Mouse (Mus musculus): ENCODE results near the gene Zfp316. TPM values are rescaled to one million over a fixed set of nuclear protein-coding genes. Genes with fewer than 3 reads are reported as not detected.

Zfp316 gene
- polyA plus RNA-seq, 1 experiment from 2014 or later: 1.5 TPM

DNA sequence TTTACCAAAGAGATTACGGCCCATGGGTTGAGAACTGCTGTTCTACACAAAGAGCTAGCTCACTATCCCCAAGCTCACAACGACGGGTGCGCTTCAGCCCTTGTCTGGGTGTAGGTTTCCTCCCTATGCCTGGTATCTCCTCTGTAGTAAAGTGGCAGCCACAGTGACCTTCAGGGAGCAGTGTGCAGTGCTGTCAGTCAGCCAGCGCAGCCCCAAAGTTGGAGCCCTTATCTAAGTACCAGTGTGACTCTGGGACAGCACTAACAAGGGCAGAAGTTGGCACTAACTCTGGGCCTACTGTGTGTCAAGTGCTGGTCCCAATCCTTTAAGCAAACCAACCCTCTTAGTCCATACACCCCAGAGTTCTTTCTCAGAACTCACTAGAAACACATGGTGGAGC lies 39.0 kb upstream of the Zfp316 start:
- 0 out of 2 replicates have a peak, but pooled peaks have one; percentile 66 for ATAC-seq (replicated peaks; ENCODE audit: extremely low read depth, insufficient read depth, low FRiP score)
- Histone ChIP-seq H3K4me2 (ENCODE audit: low read depth, low read length) (no peak overlapping the region), H3K9me3 (replicated peaks; ENCODE audit: control insufficient read depth, low read length) (no peaks in the 10 kb centered on the region), H3K4me3 (ENCODE audit: low read length) (no peak overlapping the region), H3K9ac (ENCODE audit: low read length) (no peak overlapping the region), H3K36me3 (ENCODE audit: control insufficient read depth, insufficient read depth) (peaks cover 51% of the 10 kb centered on the region), H3K4me1 (ENCODE audit: control insufficient read depth, insufficient read depth, low read length) (peaks cover 13% of the 10 kb centered on the region), H3K27me3 (ENCODE audit: control insufficient read depth, insufficient read depth, low read length) (no peaks in the 10 kb centered on the region), H3K27ac (ENCODE audit: low read length) (peak overlapping the region; percentile 73)
- 62% methylated on average over 5 of the region's 5 CpGs for WGBS

DNA sequence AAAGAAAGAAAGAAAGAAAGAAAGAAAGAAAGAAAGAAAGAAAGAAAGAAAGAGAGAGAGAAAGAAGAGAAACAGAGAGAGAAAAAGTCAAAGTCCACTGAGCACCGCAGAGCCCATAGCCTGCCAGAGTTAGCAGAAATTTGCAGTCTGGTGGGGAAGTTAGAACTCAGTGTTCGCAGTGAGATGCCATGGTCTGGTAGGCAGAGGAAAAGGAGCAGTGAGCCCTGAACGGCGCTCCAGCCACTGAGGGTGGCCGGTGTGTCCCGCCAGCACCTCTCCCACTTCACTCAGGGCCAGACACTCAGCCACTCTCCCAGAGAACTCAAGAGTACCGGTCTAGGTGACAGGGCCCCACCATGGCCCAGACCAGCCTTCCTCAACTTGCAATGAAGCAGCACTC lies 34.4 kb upstream of the Zfp316 start:
- no peaks in the 10 kb centered on the region for H3K27me3 ChIP-seq (ENCODE audit: control insufficient read depth, insufficient read depth, low read length)
- H3K4me1 ChIP-seq (ENCODE audit: control insufficient read depth, insufficient read depth, low read length): peaks cover 4% of the 10 kb centered on the region; the same call in 1 of the 2 replicates
- ATAC-seq (replicated peaks; ENCODE audit: extremely low read depth, insufficient read depth, low FRiP score): no peak
- 80% methylated on average over 7 of the region's 7 CpGs for WGBS
- H3K36me3 ChIP-seq (ENCODE audit: control insufficient read depth, insufficient read depth): peaks cover 45% of the 10 kb centered on the region
- no peak overlapping the region for H3K4me2 ChIP-seq (ENCODE audit: low read depth, low read length)
- no peak overlapping the region for H3K4me3 ChIP-seq (ENCODE audit: low read length)
- no peak overlapping the region for H3K9ac ChIP-seq (ENCODE audit: low read length)
- H3K27ac ChIP-seq (ENCODE audit: low read length): no peak overlapping the region
- no peaks in the 10 kb centered on the region for H3K9me3 ChIP-seq (replicated peaks; ENCODE audit: control insufficient read depth, low read length)

DNA sequence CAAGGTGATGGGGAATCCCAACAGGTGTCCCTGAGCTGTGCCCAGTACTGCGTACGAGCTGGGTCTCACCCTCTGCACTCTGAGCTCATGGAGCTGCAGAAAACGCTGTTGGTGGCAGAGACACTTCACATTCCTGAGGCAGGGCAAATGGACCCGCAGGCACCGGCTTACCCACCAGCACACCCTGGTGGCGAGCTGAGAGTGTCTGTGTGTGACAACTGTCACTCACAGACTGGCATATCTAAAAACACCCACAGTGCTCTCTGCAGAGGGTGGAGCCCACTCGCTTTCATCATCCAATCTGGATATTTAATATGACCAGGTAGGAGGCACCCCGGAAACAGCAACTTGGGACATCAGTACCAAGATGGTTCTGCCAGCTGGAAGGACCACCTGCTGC lies 31.5 kb upstream of the Zfp316 start:
- H3K9ac ChIP-seq (ENCODE audit: low read length): no peak overlapping the region
- no peaks in the 10 kb centered on the region for H3K27me3 ChIP-seq (ENCODE audit: control insufficient read depth, insufficient read depth, low read length)
- no peak overlapping the region for H3K4me3 ChIP-seq (ENCODE audit: low read length)
- H3K36me3 ChIP-seq (ENCODE audit: control insufficient read depth, insufficient read depth): peaks cover 25% of the 10 kb centered on the region
- 55% methylated on average over 8 of the region's 8 CpGs for WGBS
- no peak overlapping the region for H3K4me2 ChIP-seq (ENCODE audit: low read depth, low read length)
- ATAC-seq (replicated peaks; ENCODE audit: extremely low read depth, insufficient read depth, low FRiP score): no peak
- no peak overlapping the region for H3K27ac ChIP-seq (ENCODE audit: low read length)
- 0 out of 2 replicates have a peak, but pooled peaks cover 3% of the 10 kb centered on the region for H3K9me3 ChIP-seq (replicated peaks; ENCODE audit: control insufficient read depth, low read length)
- peaks cover 3% of the 10 kb centered on the region; the same call in 1 of the 2 replicates for H3K4me1 ChIP-seq (ENCODE audit: control insufficient read depth, insufficient read depth, low read length)

DNA sequence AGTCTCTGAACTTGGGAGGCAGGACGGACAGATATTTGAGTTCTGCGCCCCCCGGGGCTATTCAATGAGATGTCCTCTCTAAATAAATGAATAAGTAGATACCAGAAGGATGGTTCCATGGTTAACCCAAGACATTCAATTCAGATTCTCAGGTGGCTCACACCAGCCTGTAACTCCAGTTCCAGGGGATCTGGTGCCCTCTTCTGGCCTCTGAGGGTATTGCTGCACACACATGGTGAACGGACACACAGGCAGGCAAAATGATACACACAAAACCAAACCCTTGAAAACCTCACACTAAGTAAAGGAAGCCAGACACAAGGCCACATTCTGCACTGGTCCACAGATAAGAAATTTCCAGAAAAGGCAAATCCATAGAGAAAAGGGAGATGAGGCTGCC lies 29.9 kb upstream of the Zfp316 start:
- 0 out of 2 replicates have a peak, but pooled peaks cover 5% of the 10 kb centered on the region for H3K9me3 ChIP-seq (replicated peaks; ENCODE audit: control insufficient read depth, low read length)
- ATAC-seq (replicated peaks; ENCODE audit: extremely low read depth, insufficient read depth, low FRiP score): no peak
- 0 out of 2 replicates have a peak, but pooled peaks cover under 1% of the 10 kb centered on the region for H3K27me3 ChIP-seq (ENCODE audit: control insufficient read depth, insufficient read depth, low read length)
- peaks cover 3% of the 10 kb centered on the region; the same call in 1 of the 2 replicates for H3K4me1 ChIP-seq (ENCODE audit: control insufficient read depth, insufficient read depth, low read length)
- no peak overlapping the region for H3K4me2 ChIP-seq (ENCODE audit: low read depth, low read length)
- H3K9ac ChIP-seq (ENCODE audit: low read length): no peak overlapping the region
- H3K27ac ChIP-seq (ENCODE audit: low read length): no peak overlapping the region
- H3K36me3 ChIP-seq (ENCODE audit: control insufficient read depth, insufficient read depth): peaks cover 17% of the 10 kb centered on the region
- WGBS: 94% methylated on average over 4 of the region's 4 CpGs
- H3K4me3 ChIP-seq (ENCODE audit: low read length): no peak overlapping the region

DNA sequence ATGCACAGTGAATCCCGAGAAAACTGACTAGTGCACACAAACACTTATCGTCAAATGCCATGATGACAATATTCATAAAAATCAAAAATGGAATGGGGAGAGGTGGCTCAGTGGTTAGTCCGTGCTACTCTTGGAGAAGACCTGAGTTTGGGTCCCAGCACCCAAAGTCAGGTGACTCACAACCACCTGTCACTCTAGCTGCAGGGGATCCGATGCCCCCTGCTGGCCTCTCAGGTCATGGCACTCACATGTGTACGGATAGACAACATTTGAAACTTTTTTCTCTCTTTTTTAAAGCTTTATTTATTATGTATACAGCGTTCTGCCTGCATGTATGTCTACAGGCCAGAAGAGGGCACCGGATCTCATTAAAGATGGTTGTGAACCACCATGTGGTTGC lies 28.6 kb upstream of the Zfp316 start:
- peaks cover 17% of the 10 kb centered on the region for H3K36me3 ChIP-seq (ENCODE audit: control insufficient read depth, insufficient read depth)
- H3K4me3 ChIP-seq (ENCODE audit: low read length): no peak overlapping the region
- WGBS: 87% methylated on average over 7 of the region's 7 CpGs
- peaks cover 13% of the 10 kb centered on the region for H3K27me3 ChIP-seq (ENCODE audit: control insufficient read depth, insufficient read depth, low read length)
- peaks cover 9% of the 10 kb centered on the region for H3K4me1 ChIP-seq (ENCODE audit: control insufficient read depth, insufficient read depth, low read length)
- H3K4me2 ChIP-seq (ENCODE audit: low read depth, low read length): no peak overlapping the region
- 0 out of 2 replicates have a peak, but pooled peaks cover 5% of the 10 kb centered on the region for H3K9me3 ChIP-seq (replicated peaks; ENCODE audit: control insufficient read depth, low read length)
- ATAC-seq (replicated peaks; ENCODE audit: extremely low read depth, insufficient read depth, low FRiP score): no peak
- no peak overlapping the region for H3K27ac ChIP-seq (ENCODE audit: low read length)
- H3K9ac ChIP-seq (ENCODE audit: low read length): no peak overlapping the region

DNA sequence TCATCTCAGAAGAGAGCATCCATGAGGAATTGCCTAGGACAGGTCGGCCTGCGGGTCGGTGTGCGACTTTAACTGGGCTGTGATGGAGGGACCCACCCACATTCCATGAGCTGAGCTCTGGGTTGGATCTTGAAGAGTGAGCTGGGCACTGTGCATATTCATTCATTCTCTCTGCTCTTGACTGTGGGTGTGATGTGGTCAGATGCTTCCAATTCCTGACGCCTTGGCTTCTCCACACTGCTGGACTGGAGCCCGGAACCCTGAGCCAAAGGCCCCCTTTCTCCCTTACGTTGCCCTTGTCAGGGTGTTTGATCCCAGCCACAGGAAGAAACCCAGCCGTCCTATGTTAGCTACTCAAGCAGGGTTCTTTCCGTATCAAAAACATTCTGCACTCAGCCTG lies 28.2 kb upstream of the Zfp316 start:
- H3K4me3 ChIP-seq (ENCODE audit: low read length): no peak overlapping the region
- H3K4me1 ChIP-seq (ENCODE audit: control insufficient read depth, insufficient read depth, low read length): peaks cover 11% of the 10 kb centered on the region
- H3K27ac ChIP-seq (ENCODE audit: low read length): no peak overlapping the region
- ATAC-seq (replicated peaks; ENCODE audit: extremely low read depth, insufficient read depth, low FRiP score): no peak
- peaks cover 17% of the 10 kb centered on the region for H3K27me3 ChIP-seq (ENCODE audit: control insufficient read depth, insufficient read depth, low read length)
- H3K4me2 ChIP-seq (ENCODE audit: low read depth, low read length): no peak overlapping the region
- peaks cover 17% of the 10 kb centered on the region for H3K36me3 ChIP-seq (ENCODE audit: control insufficient read depth, insufficient read depth)
- WGBS: 69% methylated on average over 9 of the region's 9 CpGs
- 0 out of 2 replicates have a peak, but pooled peaks cover 5% of the 10 kb centered on the region for H3K9me3 ChIP-seq (replicated peaks; ENCODE audit: control insufficient read depth, low read length)
- H3K9ac ChIP-seq (ENCODE audit: low read length): no peak overlapping the region

DNA sequence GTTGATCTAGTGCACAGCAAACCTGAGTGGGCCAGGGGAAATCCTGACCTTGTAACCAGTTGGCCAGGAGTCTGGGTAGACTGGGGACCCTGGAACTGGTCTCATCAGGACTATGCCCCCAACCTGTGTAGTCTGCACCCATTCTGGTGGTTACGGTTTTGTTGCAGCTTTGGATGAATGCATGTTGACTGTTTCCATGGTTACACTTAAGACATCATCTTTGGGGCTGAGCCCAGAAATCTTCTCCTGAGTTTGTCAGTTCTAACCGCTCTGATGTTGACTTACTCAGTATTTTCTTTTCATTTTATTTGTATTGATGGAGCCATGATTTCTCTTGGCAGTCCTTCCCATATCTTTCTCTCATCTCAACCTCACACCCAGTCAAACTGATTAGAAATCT lies 25.5 kb upstream of the Zfp316 start:
- peaks cover 41% of the 10 kb centered on the region for H3K27me3 ChIP-seq (ENCODE audit: control insufficient read depth, insufficient read depth, low read length)
- H3K36me3 ChIP-seq (ENCODE audit: control insufficient read depth, insufficient read depth): peaks cover 10% of the 10 kb centered on the region
- peaks cover 11% of the 10 kb centered on the region for H3K4me1 ChIP-seq (ENCODE audit: control insufficient read depth, insufficient read depth, low read length)
- H3K4me2 ChIP-seq (ENCODE audit: low read depth, low read length): no peak overlapping the region
- 0 out of 2 replicates have a peak, but pooled peaks cover 5% of the 10 kb centered on the region for H3K9me3 ChIP-seq (replicated peaks; ENCODE audit: control insufficient read depth, low read length)
- no peak overlapping the region for H3K27ac ChIP-seq (ENCODE audit: low read length)
- ATAC-seq (replicated peaks; ENCODE audit: extremely low read depth, insufficient read depth, low FRiP score): no peak
- no peak overlapping the region for H3K9ac ChIP-seq (ENCODE audit: low read length)
- WGBS: 73% methylated on average over 2 of the region's 2 CpGs
- no peak overlapping the region for H3K4me3 ChIP-seq (ENCODE audit: low read length)

DNA sequence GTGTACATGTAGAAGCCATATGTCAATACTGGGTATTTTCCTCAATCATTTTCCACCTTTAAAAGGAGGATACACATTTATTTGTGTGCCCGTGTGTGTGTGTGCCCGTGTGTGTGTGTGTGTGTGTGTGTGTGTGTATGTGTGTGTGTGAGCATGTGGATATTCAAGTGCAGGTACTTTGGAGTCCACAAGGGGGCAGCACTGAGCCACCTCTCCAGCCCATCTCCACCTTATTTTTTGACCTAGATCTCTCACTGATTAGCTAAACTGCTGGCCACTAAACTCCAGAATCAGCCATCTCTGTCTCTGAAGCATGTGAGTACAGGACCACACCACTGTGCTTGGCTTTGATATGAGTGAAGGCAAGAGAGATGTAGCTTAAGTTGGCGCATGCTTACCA lies 25.0 kb upstream of the Zfp316 start:
- H3K4me1 ChIP-seq (ENCODE audit: control insufficient read depth, insufficient read depth, low read length): peaks cover 11% of the 10 kb centered on the region
- 0 out of 2 replicates have a peak, but pooled peaks cover 5% of the 10 kb centered on the region for H3K9me3 ChIP-seq (replicated peaks; ENCODE audit: control insufficient read depth, low read length)
- peaks cover 45% of the 10 kb centered on the region for H3K27me3 ChIP-seq (ENCODE audit: control insufficient read depth, insufficient read depth, low read length)
- H3K9ac ChIP-seq (ENCODE audit: low read length): no peak overlapping the region
- no peak overlapping the region for H3K4me2 ChIP-seq (ENCODE audit: low read depth, low read length)
- H3K36me3 ChIP-seq (ENCODE audit: control insufficient read depth, insufficient read depth): peaks cover 5% of the 10 kb centered on the region
- no peak overlapping the region for H3K4me3 ChIP-seq (ENCODE audit: low read length)
- ATAC-seq (replicated peaks; ENCODE audit: extremely low read depth, insufficient read depth, low FRiP score): no peak
- H3K27ac ChIP-seq (ENCODE audit: low read length): no peak overlapping the region
- WGBS: 93% methylated on average over 3 of the region's 3 CpGs

DNA sequence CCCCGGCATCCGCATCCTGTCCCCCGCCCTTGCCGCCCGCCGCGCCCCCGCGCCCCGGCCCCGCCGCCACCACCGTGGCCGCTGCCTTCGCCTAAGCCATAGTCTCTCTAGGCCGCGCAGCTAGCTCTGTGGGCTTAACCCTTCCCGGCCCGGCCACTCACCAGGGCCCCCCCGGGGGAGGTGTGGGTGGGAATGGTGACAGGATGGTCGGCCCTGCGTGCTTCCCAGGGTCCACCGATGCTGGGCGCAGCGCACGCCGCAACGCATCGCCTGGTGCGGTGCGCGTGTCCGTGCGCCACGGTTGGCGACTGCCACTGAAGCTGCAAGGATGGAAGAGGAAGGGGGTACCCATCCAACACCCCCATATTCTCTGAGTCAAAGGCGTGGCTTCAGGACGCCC lies 23.6 kb upstream of the Zfp316 start, which contains the start of gene Zfp853:
Gene Zfp853 (minus strand): TSS at position 220 of the 400 bp plus-strand sequence.
- H3K4me2 ChIP-seq (ENCODE audit: low read depth, low read length): peak within 1 kb of the TSS; percentile 73
- peak; percentile 4; the same call in 1 of the 2 replicates for ATAC-seq (replicated peaks; ENCODE audit: extremely low read depth, insufficient read depth, low FRiP score)
- H3K9ac ChIP-seq (ENCODE audit: low read length): peak within 1 kb of the TSS; percentile 58
- no peaks in the 10 kb centered on the region for H3K36me3 ChIP-seq (ENCODE audit: control insufficient read depth, insufficient read depth)
- H3K4me1 ChIP-seq (ENCODE audit: control insufficient read depth, insufficient read depth, low read length): peaks cover 11% of the 10 kb centered on the region
- no peak within 1 kb of the TSS for H3K27ac ChIP-seq (ENCODE audit: low read length)
- H3K9me3 ChIP-seq (replicated peaks; ENCODE audit: control insufficient read depth, low read length): 0 out of 2 replicates have a peak, but pooled peaks cover 4% of the 10 kb centered on the region
- H3K4me3 ChIP-seq (ENCODE audit: low read length): peak within 1 kb of the TSS; percentile 56
- 4% methylated on average over 38 of the region's 38 CpGs for WGBS
- H3K27me3 ChIP-seq (ENCODE audit: control insufficient read depth, insufficient read depth, low read length): peaks cover 59% of the 10 kb centered on the region
